Mouse (Mus musculus): ENCODE measurements at regions not wholly inside any gene's neighbourhood (a gene's known extent, or its start where the extent isn't known, plus 50 kb on each side); places are given as distances from the start of the nearest gene placed in this dataset.
"Not testable (repeated sequence)": the region's sequence is repeated elsewhere in the genome, so short reads cannot be mapped to it uniquely, and the experiment has no call there.

- DNase-seq (ENCODE audit: low spot score in 2 of 2) = no peak
These were observed 90.1 kb upstream of the Hdac2 start for GRCm38 (mm10) chr10:36884198-36884597.

- peak; percentile 17 to 55 for DNase-seq (ENCODE audit: low spot score in 2 of 2)
These were observed 76.3 kb upstream of the Hdac2 start for GRCm38 (mm10) chr10:36897900-36898600.

GRCm38 (mm10) chr10:36908861-36909260 lies 65.5 kb upstream of the Hdac2 start:
- no peak for DNase-seq (ENCODE audit: low spot score in 2 of 2)

GRCm38 (mm10) chr10:36918037-36918436 lies 56.3 kb upstream of the Hdac2 start:
- DNase-seq (ENCODE audit: low spot score in 2 of 2) = not testable (repeated sequence)

GRCm38 (mm10) chr10:36923756-36924155 lies 50.6 kb upstream of the Hdac2 start:
- DNase-seq (ENCODE audit: low spot score in 2 of 2) = no peak

GRCm38 (mm10) chr10:36924161-36924560 lies 50.2 kb upstream of the Hdac2 start:
- no peak for DNase-seq (ENCODE audit: low spot score in 2 of 2)

Data from gastrocnemius, adult 8-10 months (tissue).